Mouse (Mus musculus) adrenal gland, adult (tissue): Measurements from ENCODE around the gene Ncoa7.
A peak's percentile ranks its signal among the peaks of the same experiment; 100 is the strongest.
"Not testable (repeated sequence)": the region's sequence is repeated elsewhere in the genome, so short reads cannot be mapped to it uniquely, and the experiment has no call there.

Experiments used
- DNase-seq, 2 experiments: peaks; one replicate each; pipeline ENCODE4 v3.0.0; 2022 to 2023; ENCODE audit warnings: low spot score in 1 of 2; ENCODE audit not compliant: inconsistent age in 2 of 2

Ncoa7 gene

GRCm38 (mm10) chr10:30788340-30788721 is 14.8 kb downstream of the Ncoa7 start:
- no peak for DNase-seq

DNA sequence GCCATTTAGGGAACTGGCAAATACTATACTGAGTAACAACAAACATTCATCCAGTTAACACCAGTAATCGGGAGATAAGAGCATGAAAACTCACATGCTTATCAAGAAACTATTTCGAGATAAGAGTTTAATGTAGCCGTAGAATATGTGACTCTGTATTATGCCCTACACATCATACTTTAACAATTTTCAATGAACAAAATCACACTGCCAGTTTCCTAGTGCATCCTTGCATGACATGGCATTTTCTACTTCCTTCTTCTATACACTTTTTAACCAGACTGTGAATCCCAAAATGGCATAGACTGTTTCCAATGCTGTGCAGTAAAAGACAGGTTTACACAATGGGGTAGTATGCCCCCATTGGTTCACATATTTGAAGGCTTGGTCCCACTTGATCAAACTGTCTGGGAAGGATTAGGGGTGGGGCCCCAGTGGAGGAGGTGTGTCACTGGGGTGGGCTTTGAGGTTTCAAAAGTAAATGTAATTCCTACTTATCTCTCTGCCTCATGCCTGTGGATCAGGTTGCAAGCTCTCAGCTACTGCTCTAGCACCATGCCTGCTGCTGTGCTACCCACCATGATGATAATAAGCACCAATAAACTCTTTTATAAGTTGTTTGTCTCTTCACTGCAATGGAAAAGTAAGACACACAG is 15.3 kb downstream of the Ncoa7 start:
- no peak for DNase-seq

DNA sequence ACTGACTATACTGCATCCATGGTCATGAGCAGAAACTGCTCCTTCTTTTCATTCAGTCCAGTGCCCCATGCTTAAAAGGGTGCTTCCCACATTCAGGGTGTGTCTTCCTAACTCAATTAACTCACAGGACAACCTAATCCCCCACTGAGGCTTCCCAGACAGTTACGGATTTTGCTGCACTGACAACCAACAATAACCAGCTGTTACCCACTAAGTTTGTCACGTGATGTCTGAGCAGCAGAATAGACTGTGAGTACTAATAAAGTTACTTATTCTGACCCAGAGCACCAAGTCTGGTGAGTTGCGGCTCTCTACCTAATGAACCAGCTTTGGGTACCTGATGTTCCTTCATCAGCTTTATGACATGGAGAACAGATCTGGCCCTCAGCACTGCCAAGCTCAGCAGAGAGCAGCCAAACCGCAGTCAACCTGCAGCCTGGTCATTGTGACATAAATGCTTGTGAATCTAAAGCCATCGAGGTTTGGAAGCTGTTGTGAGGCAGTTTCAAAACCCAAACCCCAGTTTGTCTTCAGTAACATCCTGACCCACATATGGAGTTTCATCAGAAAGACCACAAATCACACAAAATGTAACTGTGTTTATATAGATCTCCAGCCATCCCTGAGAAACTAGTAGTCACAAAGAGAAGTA is 16.9 kb downstream of the Ncoa7 start:
- DNase-seq = no peak

- not testable (repeated sequence) for DNase-seq
Observed at GRCm38 (mm10) chr10:30780921-30781320, 22.2 kb downstream of the Ncoa7 start.

DNA sequence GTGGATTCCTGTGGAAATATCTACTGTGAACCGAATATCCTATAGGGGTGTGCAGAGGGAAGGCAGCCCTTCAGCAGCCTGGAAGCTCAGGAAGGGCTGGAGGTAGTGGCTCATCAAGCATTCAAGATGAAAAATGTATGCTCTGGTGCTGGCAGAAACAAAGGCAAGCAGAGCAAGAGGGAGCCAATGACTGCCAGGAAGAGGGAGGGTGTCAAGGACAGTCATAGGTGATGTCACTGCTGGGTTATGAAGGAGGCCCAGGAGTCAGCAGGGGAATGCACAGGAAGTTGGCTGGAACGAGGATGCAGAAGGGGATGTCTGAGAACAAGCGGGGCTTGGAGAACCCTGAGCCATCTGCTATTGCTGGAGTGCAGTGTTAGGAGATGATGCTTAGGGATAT is 24.9 kb downstream of the Ncoa7 start:
- peak; percentile 58 to 84 for DNase-seq

- no peak for DNase-seq
Observed at GRCm38 (mm10) chr10:30775987-30776386, 27.1 kb downstream of the Ncoa7 start.

DNA sequence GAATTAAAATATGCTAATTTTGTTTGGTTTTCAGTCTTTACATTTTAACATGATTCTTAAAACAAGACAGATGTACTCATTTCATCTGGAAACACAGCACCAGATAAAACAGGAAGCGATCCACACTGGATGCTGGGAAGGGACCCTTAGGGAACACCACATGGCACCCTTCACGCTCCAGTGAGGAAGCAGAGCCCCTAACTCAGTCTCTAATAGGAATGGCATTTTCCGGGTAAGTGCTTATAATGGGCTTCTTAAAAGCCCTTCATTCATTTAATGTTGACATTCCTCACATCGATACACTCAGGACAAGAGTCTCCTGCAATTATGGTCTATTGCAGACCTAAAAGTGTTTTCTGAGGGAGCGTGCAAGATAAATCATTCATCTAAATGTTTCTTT is 27.6 kb downstream of the Ncoa7 start:
- no peak for DNase-seq

GRCm38 (mm10) chr10:30774396-30774795 is 28.7 kb downstream of the Ncoa7 start:
- DNase-seq = no peak

DNA sequence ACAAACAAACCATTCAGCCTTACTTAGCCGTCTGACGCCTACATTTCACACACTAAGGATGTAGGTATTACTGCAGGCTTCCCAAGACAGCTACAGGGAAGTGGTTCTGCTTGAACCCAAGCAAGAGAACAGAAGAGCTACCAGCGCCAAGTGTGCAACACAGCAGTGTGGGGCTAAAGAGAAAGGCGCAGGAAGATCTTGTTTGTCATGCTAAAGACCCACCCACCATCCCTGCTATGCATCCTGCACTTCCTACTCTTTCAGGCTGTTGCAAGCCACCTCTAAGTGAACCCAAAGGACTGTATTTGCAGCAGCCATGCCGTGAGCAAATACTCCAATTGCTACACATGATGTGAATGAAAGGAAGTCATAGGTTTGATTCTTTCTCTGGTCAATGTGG is 29.9 kb downstream of the Ncoa7 start:
- no peak for DNase-seq

DNA sequence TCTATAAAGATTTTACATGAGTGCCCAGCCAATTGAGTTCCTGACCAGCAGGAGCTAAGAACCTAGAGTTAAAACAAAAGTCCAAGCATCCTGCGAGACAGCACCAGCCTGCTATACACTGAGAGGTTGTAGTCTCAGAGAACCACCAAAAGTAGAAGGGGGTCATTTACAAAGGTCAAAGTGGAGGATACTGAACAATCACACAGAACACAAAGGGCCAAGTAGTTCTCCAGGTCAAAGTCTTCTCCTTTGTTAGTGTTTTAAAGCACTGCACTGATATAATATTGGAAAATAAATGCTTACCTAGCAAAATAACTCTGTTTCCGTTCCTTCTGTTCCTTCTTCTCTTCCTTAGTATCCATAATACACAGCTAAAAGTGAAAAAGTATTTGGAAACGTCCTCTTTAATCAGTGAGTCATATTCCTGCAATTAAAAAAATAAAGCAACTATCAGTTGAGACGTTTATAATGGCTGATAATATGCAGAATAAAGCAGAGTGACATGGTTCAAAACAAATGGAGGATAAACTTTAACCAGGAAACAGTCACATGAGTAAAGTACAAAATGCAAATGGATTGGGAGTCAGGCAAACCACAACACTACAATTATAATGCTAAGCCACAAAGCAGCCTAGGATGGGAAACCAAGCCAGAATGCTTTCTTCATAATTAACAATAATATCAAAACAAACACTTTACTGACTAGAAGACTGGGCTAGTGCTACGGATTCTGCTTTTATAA is 31.5 kb downstream of the Ncoa7 start:
- DNase-seq = no peak

- no peak for DNase-seq
Observed at GRCm38 (mm10) chr10:30768820-30769219, 34.3 kb downstream of the Ncoa7 start.

GRCm38 (mm10) chr10:30768250-30768649 is 34.9 kb downstream of the Ncoa7 start:
- peak; percentile 44 to 85 for DNase-seq

DNA sequence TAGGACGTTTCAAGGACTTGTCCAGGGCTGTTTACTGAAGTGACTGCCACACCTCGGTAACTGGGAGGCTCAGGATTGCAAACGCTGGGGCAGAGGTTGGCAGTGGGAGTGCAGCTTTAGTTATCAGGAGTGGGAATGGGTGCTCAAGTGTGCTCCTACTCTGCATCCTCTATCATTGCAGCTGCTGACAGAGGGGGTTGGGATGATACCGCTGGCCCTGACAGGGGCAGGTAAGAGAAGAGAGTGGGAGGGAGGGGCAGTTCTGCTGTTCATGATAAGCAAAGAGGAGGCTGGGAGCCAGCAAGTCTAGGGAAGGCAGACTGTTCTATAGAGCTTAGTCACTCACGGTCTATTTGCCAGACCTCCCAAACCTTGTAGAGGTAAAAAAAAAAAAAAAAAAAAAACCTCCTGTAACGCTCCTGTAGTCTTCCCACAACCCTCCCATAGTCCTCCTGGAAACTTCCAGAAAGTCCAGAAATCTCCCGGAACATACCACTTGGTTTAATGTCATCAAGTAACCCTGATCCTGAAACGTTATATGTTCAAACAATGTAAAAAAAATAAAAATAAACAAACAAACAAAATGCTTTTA is 39.9 kb downstream of the Ncoa7 start:
- DNase-seq = no peak

DNA sequence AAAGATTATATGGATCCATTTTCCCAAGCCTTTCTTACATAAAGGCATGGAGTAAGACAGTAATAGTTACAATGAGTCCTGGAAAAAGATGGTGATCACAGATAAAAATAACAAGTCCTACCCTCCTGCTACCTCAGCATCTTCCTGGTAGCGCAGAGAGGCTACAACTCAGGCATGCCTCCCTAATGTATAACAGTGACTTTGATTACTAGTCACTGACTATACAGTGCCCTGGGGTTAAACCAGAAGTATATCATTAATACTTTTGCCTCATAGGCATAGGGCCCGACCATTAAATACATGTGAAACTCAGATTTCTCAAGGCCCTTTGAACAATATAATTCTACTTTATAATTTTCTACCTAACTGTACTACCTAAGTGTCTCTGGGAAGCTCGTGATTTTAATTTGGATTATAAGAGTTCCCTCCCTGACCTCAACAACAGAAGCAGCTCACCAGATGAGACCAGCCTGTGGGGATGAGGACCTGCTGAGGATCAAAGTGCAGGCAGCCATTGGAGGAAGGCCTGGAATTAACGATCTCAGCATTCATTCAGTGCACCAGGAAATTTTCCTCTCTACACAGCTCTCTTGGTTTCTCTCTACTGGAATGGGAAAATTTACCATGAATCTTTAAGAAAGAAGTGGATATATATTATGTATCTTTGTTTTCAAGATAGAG is 40.7 kb downstream of the Ncoa7 start:
- DNase-seq = no peak

DNA sequence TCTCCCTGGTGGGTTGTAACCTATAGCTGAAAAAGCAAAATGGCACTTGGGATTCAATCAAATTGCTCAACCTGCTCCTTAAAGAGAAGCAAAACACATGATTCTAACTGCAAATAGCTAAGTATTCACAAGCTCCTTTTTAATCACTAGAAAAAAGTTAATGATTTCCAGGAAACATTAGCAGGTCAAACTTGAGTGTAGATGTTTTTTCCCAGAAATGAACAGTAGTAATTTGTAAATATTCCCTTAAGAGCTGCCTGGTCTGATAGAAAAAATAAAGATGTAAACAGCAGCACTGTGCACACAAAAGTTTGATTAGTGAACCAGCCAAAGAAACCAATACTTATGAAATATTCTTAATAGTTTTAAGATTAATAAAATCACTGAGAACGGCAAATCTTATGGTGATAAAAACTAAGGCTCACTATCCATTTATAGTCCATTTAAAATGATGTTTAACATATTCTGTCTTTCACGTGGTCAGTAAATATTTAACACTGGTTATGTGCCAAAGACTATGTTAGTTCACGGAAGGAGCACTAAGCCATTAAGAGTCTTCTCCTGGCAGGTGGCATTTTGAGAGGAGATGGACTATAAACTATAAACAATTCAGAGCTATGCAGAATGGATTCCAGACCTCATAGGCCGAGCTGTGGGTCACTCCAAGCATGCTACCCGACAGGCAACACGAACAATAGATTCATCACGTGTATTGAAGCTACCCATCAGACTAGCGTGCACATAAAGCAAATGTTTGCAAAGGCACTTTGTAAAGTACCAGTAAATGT is 43.6 kb downstream of the Ncoa7 start:
- DNase-seq = no peak

DNA sequence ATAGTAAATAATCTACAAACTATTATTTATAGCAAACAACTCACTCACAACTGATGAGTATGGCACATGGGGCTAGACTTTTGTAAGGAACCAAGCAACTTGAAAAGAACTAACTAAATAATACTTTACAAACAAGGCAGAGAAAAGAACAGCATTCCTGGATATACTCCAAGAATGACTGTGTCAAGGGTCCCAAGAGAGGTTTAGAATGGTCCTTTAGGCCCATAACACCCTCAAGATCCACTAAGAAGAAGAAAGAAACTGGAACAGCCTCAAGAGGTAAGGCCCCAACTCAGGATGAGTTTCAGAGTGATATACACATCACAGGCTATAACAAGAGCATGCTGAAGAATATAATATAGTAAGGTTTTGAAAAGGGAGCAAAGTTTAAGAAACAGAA is 47.1 kb downstream of the Ncoa7 start:
- no peak for DNase-seq

- DNase-seq = peak in 1 of 2 experiments; percentile 61
Observed at GRCm38 (mm10) chr10:30754825-30755457, 48.2 kb downstream of the Ncoa7 start.

GRCm38 (mm10) chr10:30754082-30754481 is 49.0 kb downstream of the Ncoa7 start:
- no peak for DNase-seq

DNA sequence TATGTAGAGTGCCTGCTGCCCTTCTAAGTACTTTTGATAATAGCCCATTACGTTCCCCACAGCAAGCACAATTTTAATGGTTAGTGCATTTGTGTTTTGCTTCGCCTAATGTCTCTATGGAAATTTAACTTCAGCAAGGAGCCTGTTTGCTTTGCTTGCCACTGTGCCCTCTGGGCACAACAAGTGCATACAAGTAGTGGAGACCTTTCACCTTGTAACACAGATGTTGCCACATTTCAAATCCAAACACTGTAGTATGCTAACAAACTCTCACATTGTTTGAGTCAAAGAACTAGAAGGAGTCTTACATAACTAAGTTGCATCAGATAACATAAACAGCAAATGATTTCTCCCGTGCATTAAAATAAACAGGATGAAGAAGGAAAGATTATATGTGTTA is 50.6 kb downstream of the Ncoa7 start:
- peak in 1 of 2 experiments; percentile 40 for DNase-seq

- no peak for DNase-seq
Observed at GRCm38 (mm10) chr10:30751586-30751985, 51.5 kb downstream of the Ncoa7 start.
